Mouse (Mus musculus) liver, postnatal 0 days (tissue): ENCODE results near the gene Nags. TPM values are rescaled to one million over a fixed set of nuclear protein-coding genes. Genes with fewer than 3 reads are reported as not detected.
"Not testable (repeated sequence)": the region's sequence is repeated elsewhere in the genome, so short reads cannot be mapped to it uniquely, and the experiment has no call there.

Source experiments
- ATAC-seq: fragments of 200-750 bp; cut with Nextera tagmentation; 2 replicates; pipeline ENCODE4 v1.8.0; 2017; ENCODE audit warnings: mild to moderate bottlenecking, moderate library complexity
- DNase-seq: peaks from one replicate; pipeline ENCODE4 v3.0.0-alpha.2; 2016
- H3K27ac ChIP-seq: fragments of 300-500 bp; sonication (generic); 2 replicates; pipeline ENCODE4 v1.5.1; 2014; ENCODE audit warnings: antibody characterized with exemption, moderate library complexity, mild to moderate bottlenecking, low read depth
- H3K27me3 ChIP-seq: fragments of 300-500 bp; sonication (generic); 2 replicates; pipeline ENCODE4 v1.6.1; 2014; ENCODE audit warnings: low read length, control low read depth, mixed read lengths; ENCODE audit not compliant: insufficient read depth
- H3K36me3 ChIP-seq: fragments of 300-500 bp; sonication (generic); replicated peaks from 2 replicates; pipeline ENCODE4 v1.6.1; 2014; ENCODE audit warnings: mild to moderate bottlenecking, control low read depth, low read length, moderate library complexity, mixed read lengths; ENCODE audit not compliant: insufficient read depth
- H3K4me1 ChIP-seq: fragments of 300-500 bp; sonication (generic); 2 replicates; pipeline ENCODE4 v1.6.1; 2014; ENCODE audit warnings: antibody characterized with exemption, mild to moderate bottlenecking, control low read depth; ENCODE audit not compliant: insufficient read depth
- H3K4me2 ChIP-seq: fragments of 300-500 bp; sonication (generic); 2 replicates; pipeline ENCODE4 v1.6.1; 2014; ENCODE audit warnings: low read depth, mild to moderate bottlenecking, low read length, moderate library complexity, mixed read lengths
- H3K4me3 ChIP-seq: fragments of 300-500 bp; sonication (generic); 2 replicates; pipeline ENCODE4 v1.5.1; 2014; ENCODE audit warnings: low read depth, low read length
- H3K9ac ChIP-seq: fragments of 300-500 bp; sonication (generic); replicated peaks from 2 replicates; pipeline ENCODE4 v1.6.1; 2014; ENCODE audit warnings: mild to moderate bottlenecking, moderate library complexity
- H3K9me3 ChIP-seq: fragments of 300-500 bp; sonication (generic); 2 replicates; pipeline ENCODE4 v1.6.1; 2016; ENCODE audit warnings: mild to moderate bottlenecking, control low read depth, low read length, mixed read lengths
- CTCF ChIP-seq: sonication (generic); IDR thresholded peaks from 2 replicates; pipeline ENCODE4 v1.5.1; 2016; ENCODE audit warnings: antibody characterized with exemption, low read depth
- EP300 ChIP-seq: IDR thresholded peaks from 2 replicates; pipeline ENCODE4 v1.6.1; 2016; ENCODE audit warnings: antibody characterized with exemption, low read depth, mild to moderate bottlenecking
- WGBS: fragments of 180-500 bp; shearing (Covaris S2); extraction: QIAGEN DNeasy Blood & Tissue Kit; methylation state at CpG from one replicate; pipeline ENCODE4 v1.1.7; 2014; ENCODE audit not compliant: insufficient replicate concordance; 5-methylcytosine and 5-hydroxymethylcytosine counted together
- polyA plus RNA-seq: library from polyadenylated mRNA; unstranded; fragments of >200 nt; fragmentation: Nextera tagmentation; extraction: Ambion mirVana; gene quantifications from 2 replicates; pipeline ENCODE4 v1.2.1, GENCODE M21; 2015

Nags gene
- polyA plus RNA-seq, 1 experiment from 2014 or later: 18.5 TPM

DNA sequence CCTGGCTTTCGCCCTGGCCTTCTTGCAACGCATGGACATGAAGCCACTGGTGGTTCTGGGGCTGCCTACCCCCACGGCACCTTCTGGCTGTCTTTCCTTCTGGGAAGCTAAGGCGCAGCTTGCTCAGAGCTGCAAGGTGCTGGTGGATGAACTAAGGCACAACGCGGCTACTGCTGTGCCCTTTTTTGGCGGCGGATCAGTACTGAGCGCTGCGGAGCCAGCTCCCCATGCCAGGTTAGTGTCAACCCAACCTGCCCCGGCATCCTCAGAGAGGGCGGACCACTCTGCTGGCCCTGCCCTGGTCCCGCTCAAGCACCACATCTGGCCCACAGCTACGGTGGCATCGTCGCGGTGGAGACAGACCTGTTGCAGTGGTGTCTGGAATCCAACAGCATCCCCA is 1.2 kb downstream of the Nags start:
- ATAC-seq: no peak
- 9% methylated on average over 17 of the region's 17 CpGs for WGBS
- H3K27me3 ChIP-seq: peaks cover 33% of the 10 kb centered on the region
- H3K9me3 ChIP-seq: no peaks in the 10 kb centered on the region
- H3K9ac ChIP-seq: peak overlapping the region; percentile 69
- H3K27ac ChIP-seq: peak overlapping the region; percentile 81
- peak overlapping the region; percentile 57 for H3K4me3 ChIP-seq
- TF ChIP-seq CTCF (no peak), EP300 (no peak)
- H3K4me2 ChIP-seq: peak overlapping the region; percentile 75
- no peak for DNase-seq
- H3K4me1 ChIP-seq: peaks cover 5% of the 10 kb centered on the region; the same call in 1 of the 2 replicates
- peaks cover 2% of the 10 kb centered on the region for H3K36me3 ChIP-seq

DNA sequence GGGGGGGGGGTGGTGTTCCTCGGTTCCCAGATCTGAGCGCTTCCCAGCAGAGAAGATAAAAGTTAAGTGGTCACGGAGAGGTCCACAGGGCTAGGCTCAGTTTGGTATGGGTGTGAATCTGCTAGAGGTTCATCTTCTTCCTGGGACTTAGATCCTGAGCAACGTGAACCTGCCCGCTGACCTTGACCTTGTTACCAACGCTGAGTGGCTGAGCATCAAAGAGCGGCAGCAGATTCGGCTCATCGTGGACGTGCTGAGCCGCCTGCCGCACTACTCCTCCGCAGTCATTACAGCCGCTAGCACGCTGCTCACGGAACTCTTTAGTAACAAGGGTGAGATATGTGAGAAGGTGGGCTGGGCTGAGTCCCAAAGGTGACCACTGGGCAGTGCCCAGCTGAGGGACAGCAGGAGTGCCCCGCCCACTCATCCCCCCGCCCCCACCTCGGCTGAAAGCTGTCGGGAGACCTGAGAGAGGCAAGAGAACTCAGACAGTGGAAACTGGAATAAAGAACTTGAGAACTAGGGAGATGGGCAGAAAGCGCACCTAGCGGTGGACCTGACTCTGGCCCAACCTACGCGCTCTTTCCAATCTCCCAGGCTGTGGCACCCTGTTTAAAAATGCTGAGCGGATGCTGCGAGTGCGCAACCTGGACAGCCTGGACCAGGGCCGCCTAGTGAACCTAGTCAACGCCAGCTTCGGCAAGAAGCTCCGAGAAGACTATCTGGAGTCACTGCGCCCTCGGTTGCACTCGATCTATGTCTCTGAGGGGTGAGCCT is 2.1 kb downstream of the Nags start:
- ATAC-seq: no peak
- WGBS: 18% methylated on average over 34 of the region's 34 CpGs
- no peak overlapping the region; the same call in 1 of the 2 replicates for H3K9ac ChIP-seq
- H3K36me3 ChIP-seq: peaks cover 2% of the 10 kb centered on the region
- no peaks in the 10 kb centered on the region for H3K9me3 ChIP-seq
- peak overlapping the region; percentile 75 for H3K4me2 ChIP-seq
- H3K27me3 ChIP-seq: peaks cover 33% of the 10 kb centered on the region
- peaks cover 5% of the 10 kb centered on the region; the same call in 1 of the 2 replicates for H3K4me1 ChIP-seq
- H3K27ac ChIP-seq: no peak overlapping the region
- peak overlapping the region; percentile 57 for H3K4me3 ChIP-seq
- TF ChIP-seq CTCF: 0 out of 2 replicates have a peak, but pooled peaks have one; percentile 12
- TF ChIP-seq EP300: no peak
- DNase-seq: peak; percentile 44

DNA sequence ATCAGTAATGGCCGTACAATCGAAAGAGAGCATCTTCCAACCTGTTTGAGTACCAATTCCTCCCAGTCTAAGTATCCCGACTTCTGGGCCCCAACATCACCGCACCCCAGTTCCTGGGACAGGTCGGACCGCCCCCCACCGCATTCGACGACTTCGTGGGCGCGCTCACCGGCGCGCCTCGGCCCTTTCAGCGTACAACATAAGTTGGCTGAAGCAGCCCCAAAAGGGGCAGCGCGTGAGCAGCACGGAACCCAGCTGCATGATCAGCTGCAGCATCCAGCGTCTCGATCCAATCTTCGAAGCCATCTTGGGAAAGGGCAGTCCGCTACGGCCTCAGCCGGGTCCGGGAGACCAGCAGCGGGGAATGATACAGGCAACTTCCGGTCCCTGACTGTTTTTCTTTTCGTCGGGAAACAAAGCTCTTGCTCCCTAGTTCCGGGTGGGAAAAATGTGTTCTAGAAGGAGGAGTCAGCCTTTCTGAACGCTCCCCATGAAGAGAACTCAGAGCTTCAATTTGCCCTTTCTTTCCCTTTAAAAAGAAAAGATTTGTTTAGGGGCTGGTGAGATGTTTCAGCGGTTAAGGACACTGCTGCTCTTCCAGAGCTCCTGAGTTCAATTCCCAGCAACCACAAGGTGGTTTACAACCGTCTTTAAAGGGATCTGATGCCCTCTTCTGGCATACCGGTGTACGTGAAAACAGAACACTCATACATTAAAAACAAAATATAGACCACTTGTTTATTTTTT is 10.9 kb downstream of the Nags start, which contains the start of gene Tmem101:
Gene Tmem101 (minus strand): TSS at position 366 of the 747 bp plus-strand sequence.
- WGBS: under 1% methylated on average over 37 of the region's 37 CpGs
- Histone ChIP-seq H3K4me3 (peak within 1 kb of the TSS; percentile 76), H3K27me3 (no peaks in the 10 kb centered on the region), H3K36me3 (peaks cover 11% of the 10 kb centered on the region; the same call in 1 of the 2 replicates), H3K4me2 (peak within 1 kb of the TSS; percentile 98), H3K9me3 (no peaks in the 10 kb centered on the region), H3K4me1 (peaks cover 6% of the 10 kb centered on the region), H3K9ac (peak within 1 kb of the TSS; percentile 71), H3K27ac (peak within 1 kb of the TSS; percentile 62)
- TF ChIP-seq CTCF (peak; percentile 42), EP300 (peak; percentile 11; the same call in 1 of the 2 replicates)
- ATAC-seq (peak; percentile 89), DNase-seq (peak; percentile 90)

DNA sequence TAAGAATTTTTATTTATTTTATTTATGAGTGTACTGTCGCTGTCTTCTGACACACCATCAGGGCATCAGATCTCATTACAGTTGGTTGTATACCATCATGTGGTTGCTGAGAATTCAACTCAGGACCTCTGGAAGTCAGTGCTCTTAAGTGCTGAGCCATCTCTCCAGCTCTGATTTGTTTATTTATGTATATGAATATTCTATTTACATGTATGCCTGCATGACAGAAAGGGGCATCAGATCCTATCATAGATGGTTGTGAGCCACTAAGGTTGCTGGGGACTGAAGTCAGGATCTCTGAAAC is 11.4 kb downstream of the Nags start:
- Histone ChIP-seq H3K4me1 (peaks cover 6% of the 10 kb centered on the region), H3K27ac (no peak overlapping the region), H3K4me2 (peak overlapping the region; percentile 98; the same call in 1 of the 2 replicates), H3K9me3 (no peaks in the 10 kb centered on the region), H3K9ac (no peak overlapping the region), H3K36me3 (peaks cover 8% of the 10 kb centered on the region; the same call in 1 of the 2 replicates), H3K4me3 (peak overlapping the region; percentile 76), H3K27me3 (no peaks in the 10 kb centered on the region)
- TF ChIP-seq CTCF (no peak), EP300 (no peak)
- ATAC-seq (no peak), DNase-seq (no peak)
- 7% methylated on average over 1 of the region's 1 CpGs for WGBS

DNA sequence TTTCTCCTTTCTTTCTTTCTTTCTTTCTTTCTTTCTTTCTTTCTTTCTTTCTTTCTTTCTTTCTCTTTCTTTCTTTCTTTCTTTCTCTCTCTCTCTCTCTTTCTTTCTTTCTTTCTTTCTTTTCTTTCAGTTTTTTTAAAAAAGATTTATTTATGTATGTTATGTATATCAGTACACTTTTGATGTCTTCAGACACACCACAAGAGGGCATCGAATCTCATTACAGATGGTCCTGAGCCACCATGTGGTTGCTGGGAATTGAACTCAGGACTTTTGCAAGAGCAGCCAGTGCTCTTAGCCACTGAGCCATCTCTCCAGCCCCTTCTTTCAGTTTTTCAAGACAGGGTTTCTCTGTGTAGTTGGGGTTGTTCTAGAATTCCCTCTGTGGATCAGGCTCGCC is 12.7 kb downstream of the Nags start:
- not testable (repeated sequence) for H3K27me3 ChIP-seq, H3K9me3 ChIP-seq, H3K27ac ChIP-seq, H3K9ac ChIP-seq, ATAC-seq, DNase-seq, H3K4me1 ChIP-seq, H3K4me3 ChIP-seq, H3K4me2 ChIP-seq
- 68% methylated on average over 2 of the region's 2 CpGs for WGBS
- peaks cover 16% of the 10 kb centered on the region for H3K36me3 ChIP-seq

DNA sequence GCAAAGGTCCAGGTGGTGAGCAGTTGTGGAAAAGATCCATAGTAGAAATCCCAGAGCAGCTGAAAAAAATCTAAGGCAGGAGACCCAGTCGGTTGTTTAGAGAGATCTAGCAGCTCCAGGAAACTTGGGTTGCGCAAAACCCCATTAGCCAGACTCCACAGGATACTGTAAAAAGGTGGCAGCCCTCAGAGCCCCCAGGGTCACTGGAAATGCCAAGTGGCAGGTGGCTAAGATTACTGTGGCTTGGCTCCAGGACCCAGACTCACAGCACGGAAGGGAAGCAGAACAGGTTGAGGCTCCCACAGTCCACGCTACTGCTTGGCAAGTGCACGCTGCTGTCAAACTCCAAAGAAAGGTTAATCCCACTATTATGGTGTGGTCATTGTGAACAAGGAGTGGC is 14.5 kb downstream of the Nags start:
- 61% methylated on average over 5 of the region's 5 CpGs for WGBS

More for the DNA sequence above, 14.5 kb downstream of the Nags start:
- DNase-seq (no peak), ATAC-seq (no peak)
- TF ChIP-seq CTCF: no peak
- TF ChIP-seq EP300: no peak
- H3K9me3 ChIP-seq: no peaks in the 10 kb centered on the region
- H3K27me3 ChIP-seq: no peaks in the 10 kb centered on the region
- no peak overlapping the region for H3K27ac ChIP-seq
- peaks cover 20% of the 10 kb centered on the region for H3K36me3 ChIP-seq
- H3K4me3 ChIP-seq: no peak overlapping the region
- no peak overlapping the region for H3K4me2 ChIP-seq
- H3K4me1 ChIP-seq: peaks cover 6% of the 10 kb centered on the region
- H3K9ac ChIP-seq: no peak overlapping the region
